Mouse (Mus musculus) 3T3-L1 (cell line): ENCODE results near the gene Slc39a2.
"Not testable (repeated sequence)": the region's sequence is repeated elsewhere in the genome, so short reads cannot be mapped to it uniquely, and the experiment has no call there.

Experiments
- DNase-seq: peaks from one replicate; pipeline ENCODE4 v3.0.0-alpha.2; 2015; ENCODE audit warnings: low read depth, low spot score

Slc39a2 gene

DNA sequence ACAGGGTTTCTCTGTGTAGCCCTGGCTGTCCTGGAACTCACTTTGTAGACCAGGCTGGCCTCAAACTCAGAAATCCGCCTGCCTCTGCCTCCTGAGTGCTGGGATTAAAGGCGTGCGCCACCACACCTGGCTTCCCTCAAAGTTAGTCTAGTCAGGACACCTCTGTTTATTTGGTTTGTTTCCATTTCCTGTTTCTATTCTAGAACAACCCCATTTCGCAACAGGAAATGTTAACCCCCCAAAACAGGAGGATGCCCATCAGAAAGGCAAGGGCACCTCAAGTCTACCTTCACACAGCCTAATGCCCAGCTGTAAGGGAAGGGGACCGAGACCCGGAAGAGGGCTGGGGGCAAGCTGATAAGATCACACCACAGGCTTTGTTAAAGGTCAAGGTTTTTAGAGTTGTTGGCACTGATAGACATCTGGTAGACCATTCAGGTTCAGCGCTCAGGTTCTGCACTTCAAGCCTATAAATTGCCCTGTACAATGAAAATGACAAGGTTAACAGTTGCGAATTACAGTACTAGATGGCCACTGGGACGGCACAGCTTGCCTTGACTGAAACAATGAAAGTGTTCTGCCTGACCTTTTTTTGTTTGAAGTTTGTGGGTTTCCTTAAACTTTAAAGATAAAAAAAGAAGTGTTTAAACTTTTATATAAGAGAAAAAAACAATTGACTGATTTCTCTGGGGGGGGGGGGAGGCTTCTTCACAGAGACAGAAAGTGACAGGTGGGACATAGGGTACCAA is at the start of gene Slc39a2:
Gene Slc39a2 (plus strand): TSS at position 699 of the 749 bp plus-strand sequence.
- no peak for DNase-seq

DNA sequence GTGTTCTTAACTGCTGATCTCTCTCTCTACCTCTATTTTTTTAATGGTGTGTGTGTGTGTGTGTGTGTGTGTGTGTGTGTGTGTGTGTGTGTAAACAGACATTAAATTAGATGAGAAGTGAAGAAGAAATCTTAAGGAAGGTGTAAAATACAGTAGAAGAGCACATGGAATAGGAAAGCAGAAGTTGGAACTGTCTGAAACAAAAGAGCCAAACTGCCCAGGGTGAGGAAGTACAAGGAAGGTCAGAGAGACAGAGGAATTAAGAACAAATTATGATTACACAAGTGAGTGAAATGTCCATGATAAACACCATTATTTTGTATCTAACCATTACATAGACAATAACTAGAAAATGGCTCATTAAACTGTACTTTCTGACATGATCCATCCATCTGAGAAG is 48.8 kb upstream of the Slc39a2 start:
- DNase-seq = no peak

DNA sequence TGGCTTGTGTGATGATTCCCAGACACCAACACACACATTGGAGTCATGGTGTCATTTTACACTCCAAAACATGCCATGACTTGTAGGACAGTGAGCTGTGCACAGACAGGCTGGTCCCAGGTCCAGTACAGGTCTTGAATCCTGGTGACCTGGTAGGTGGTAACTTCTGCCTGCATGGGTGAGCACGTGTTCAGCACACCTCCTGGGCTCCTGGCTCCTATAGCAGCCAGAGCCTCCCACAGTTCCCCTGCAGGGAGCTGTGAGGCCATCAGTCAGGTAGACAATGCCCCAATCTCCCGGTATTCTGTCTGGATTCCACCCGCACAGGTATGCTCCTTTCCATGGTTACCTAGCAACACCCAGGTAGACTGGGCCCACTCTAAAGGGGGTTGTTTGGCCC is 46.1 kb upstream of the Slc39a2 start:
- no peak for DNase-seq

DNA sequence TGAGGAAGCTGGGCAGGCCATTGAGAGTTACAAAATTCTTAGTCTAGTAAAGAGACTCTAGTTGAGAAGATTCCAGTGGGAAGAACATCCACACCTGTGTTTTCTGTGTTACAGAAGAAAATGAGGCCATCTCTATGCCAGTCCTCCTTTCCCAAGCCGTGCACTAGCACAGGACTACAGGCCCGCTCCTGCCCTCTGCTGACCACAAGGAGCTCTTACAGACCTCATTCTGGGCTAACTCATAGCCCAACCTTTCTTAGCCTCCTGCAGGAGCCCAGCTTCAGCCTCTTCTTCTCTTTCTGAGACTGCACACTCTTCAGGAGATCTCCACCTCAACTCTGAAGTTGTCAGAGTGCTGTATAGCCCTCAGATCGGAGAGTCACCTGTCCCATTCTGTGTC is 41.7 kb upstream of the Slc39a2 start:
- DNase-seq = not testable (repeated sequence)

DNA sequence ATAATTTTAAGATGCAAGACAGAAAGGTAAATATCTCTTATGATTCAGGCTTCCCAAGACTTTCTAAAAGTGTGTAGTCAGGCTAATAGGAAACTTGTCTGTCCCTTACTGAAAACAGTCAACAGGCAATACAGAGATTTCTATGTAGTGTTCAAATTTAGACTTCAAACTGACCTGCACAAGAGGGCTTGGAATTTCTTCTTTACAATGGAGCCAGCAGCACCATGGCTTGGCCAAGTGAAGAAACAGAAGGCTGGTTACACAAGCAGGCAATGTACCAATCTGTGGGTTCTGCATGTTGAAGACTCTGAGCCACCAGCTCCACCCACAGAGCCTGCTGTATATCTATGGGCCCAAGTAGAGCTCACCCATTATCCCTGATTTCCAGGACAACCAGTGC is 39.3 kb upstream of the Slc39a2 start, which contains the start of gene Ear6:
Gene Ear6 (plus strand): TSS at position 301 of the 400 bp plus-strand sequence.
- no peak for DNase-seq

DNA sequence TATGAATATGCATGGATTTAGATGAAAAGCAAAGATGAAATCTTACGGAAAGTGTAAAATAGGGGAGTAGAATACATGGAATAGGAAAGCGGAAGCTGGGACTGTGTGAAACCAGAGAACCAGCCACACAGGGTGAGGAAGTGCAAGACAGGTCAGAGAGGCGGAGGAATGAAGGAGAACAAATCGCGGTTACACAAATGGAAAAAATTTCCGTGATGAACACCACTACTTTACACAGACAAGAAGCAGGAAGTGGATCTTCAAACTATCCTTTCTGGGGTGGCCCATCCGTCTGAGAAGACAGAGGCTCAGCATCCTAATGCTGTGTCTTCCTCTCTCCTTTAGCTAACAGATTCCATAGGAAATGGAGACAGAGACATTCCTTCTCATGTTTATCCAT is 37.4 kb upstream of the Slc39a2 start:
- DNase-seq = not testable (repeated sequence)

DNA sequence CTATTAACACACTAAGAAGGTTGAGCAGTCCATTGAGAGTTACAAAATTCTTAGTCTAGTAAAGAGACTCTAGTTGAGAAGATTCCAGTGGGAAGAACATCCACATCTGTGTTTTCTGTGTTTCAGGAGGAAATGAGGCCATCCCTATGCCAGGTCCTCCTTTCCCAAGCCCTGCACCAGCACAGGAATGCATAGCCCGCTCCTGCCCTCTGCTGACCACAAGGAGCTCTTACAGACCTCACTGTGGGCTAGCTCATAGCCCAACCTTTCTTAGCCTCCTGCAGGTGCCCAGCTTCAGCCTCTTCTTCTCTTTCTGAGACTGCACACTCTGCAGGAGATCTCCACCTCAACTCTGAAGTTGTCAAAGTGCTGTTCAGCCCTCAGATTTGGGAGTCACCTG is 29.1 kb upstream of the Slc39a2 start:
- DNase-seq = peak; percentile 69

DNA sequence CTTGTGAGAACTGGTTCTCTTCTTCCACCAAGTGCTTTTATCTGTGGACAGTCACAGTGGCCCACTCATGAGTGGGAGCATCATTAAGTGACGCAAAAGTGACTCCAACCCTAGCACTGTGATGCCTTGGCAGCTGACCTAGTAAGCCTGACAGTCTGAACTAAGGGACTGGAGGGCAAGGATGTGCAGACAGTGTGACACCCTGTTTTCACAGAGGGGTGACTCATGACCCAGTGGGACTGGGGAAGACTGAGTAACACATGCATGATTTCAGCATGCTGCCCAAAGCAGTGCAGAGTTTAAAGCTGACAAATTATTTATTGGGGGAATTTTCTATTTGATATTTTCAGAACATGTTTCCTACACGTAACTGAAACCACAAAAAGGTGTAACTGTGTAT is 21.9 kb upstream of the Slc39a2 start:
- DNase-seq = peak; percentile 18

DNA sequence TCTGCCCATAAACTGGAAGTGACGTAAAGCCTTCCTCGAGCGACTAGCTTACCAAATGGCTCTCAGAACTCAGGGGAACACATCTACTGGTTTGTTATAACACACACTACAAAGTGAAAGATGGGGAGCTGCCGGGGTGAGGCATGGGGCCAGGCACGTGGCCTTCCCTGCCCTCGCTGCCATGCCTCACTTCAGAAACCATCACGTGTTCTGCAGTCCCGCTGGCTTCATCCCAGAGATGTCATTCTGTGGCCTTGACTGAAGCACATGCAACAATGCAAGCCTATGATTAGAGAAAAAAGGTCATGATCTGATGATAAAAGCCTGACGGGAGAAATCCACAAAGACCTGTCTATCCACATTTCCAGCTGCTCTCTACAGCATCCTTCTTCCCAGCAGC is 20.9 kb upstream of the Slc39a2 start:
- DNase-seq = peak; percentile 1

DNA sequence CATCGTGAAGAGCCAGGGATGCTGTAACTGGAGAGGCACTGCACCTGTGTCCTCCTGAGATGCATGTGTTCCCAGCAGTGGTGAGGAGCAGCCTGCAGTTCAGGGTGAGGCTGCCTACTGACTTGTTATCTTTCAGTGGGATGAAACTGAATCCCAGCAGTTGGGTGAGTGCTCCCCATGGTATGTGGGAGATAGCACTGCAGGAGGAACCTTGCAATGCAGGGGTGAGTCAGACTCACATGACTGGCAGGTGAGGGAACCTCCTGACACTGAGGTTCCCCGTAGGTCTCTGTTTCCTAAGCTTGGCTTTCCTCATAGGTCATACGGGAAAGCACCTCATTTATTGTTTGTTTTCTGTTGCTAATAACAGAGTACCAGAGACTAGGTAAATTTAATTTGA is 15.2 kb upstream of the Slc39a2 start:
- no peak for DNase-seq

DNA sequence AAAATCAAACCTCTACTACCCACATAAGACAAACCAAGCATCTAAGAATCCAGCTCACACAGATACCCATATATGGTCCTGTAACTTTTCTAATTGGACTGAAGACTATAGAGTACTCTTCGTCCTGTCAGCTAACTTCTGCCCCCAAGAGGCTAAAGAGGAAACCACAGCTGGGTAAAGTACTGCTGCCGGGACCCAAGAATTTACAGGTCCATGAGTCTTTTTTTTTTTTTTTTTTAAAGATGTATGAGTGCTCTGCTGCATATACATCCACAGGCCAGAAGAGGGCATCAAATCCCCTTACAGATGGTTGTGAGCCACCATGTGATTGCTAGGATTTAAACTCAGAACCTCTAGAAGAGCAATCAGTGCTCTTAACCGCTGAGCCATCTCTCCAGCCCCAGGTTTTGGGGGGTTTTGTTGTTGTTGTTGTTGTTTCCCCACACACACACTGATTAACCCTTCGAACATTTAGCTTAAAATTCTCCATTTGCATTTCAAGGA is 9.1 kb upstream of the Slc39a2 start:
- peak; percentile 96 for DNase-seq

DNA sequence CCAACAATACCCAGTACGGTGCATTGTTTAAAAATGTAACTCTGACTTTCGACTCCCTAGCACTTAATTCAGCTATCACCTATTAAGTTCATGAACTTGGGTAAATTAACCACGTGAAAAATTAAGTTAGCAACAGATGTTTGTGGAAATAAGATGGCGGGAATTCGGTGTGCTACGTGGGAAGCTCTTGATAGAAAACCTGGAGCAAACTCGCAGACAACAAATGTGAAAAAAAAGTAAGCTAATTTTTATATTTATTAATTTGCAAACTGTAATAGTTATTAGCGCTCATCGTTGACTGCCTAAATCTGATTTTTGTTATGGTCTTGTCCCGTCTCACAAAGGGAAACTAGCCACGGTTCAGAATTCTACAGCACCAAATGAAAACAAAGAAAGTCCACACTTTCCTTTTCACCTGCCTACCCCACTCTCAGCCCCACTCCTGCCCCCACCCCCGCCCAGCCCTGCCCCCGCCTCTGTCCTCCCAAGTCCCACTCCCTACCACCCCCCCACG is 8.6 kb upstream of the Slc39a2 start:
- peak; percentile 62 for DNase-seq

DNA sequence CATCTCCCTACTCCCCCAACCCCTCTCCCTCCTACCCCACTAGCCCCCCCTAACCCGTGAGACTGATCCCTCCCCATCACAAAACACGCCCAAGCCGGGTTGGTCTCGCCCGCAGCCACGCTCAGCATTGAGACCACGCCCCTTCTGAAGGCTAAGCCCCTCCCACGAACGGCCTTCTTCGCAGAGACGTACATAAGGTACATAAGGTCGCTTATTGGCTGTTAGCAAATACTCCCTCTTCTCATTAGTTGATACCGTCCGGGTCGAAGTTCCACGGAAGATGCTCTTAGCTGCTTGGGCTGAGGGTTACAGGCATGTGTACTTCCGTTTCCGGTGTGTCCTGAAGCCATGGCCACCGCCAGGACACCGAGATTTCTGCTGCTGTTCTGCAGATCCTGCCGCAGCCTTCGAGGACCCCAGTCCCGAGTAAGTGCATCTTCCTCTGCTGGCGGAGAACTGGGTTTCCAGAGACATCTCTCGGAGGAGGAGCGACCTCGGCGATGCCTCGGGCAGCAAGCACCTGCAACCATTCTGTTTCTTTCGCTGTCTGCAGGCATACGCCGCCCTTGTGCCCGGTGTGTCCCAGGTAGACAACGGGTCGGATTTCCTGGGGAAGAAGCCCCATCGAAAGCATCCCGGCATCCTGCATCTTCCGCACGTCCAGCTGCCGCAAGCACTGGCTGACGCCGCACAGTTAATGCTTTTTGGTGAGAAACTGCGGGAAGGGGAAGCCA is 7.9 kb upstream of the Slc39a2 start, which contains the start of gene Mettl17:
Gene Mettl17 (plus strand): TSS at position 245 of the 734 bp plus-strand sequence.
- peak; percentile 99 for DNase-seq

DNA sequence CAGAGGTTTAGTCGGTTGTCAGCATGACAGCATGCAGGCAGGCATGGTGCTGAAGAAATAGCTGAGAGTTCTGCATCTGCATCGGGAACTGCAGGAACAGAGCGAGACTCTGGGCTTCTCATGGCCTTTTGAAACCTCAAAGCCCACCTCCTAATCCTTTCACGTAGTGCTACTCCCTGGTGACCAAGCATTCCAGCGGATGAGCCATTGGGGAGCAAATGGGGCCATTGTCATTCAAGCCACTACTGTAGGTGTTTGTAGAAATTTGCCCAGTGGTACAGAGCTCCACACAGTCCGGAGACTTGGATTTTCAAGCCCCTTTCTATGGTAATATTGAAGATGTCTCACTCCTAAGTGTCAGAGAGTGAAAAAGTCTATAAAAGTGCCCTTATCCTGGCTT is 6.6 kb upstream of the Slc39a2 start:
- DNase-seq = no peak

DNA sequence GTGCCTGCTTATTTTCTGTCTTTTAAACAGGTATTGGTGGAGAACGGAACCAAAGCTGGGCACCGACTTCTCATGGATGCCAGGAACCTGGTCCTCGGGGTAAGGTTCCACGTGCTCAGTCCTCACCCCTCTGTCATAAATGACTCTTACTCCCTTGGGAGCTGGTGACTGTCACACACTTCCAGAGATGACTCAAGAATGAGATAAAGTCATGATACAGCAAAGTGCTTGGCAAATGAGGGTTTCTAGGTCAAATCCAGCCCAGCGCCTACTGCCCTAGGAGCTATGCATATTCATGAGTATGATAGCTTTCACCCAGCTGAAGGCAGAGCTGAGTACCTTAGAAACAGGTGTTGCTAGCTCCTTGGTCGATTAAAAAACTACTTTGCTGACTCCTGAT is 2.9 kb upstream of the Slc39a2 start:
- no peak for DNase-seq

DNA sequence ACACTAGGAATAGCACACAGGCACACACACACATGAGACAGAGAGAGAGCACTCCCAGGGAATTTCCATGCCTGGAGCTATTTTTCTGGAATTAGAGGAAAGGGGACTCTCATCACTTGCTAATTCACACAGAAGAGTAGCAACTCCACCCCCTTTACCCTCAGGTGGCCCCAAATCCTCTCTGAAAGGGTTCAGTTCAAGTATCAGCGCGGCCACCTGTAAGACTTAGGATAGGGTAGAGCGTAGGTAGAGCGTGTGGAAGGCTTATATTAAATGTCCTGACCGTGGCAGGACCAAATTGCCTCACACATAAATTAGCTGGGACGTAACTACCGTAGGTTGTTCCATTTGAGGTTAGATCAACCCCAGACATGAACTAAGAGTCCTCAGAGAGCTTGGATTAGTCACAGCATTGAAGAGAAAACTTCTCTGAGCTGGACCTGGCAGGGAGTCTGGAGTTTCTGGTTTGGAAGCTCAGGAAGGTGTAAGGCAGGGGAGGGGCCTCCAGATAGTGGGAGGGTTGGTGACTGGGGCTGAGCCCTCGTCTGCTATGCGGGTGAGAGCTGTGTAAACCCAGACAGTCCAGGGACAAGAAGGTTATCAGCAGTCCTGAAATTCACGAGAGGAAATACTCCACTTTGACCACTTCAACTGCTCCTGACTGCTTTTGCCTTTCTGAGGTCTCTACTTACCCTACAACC is 555 bp downstream of the Slc39a2 start:
- no peak for DNase-seq

DNA sequence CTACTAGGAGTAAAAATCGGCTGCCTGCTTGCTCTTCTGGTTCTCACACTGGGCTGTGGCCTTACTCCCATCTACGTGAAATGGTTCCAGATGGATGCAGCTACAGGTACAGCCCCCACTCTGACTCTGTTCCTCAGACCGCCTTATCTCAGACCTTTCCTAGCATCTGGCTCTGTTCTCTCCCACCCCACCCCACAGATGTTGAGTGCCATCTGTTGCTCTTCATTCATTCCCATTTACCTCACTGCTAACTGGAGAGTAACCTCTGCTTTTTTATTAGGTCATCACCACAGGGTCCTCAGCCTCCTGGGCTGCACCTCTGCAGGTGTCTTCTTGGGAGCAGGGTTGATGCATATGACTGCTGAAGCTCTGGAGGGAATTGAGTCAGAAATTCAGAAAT is 1.1 kb downstream of the Slc39a2 start:
- DNase-seq = no peak

DNA sequence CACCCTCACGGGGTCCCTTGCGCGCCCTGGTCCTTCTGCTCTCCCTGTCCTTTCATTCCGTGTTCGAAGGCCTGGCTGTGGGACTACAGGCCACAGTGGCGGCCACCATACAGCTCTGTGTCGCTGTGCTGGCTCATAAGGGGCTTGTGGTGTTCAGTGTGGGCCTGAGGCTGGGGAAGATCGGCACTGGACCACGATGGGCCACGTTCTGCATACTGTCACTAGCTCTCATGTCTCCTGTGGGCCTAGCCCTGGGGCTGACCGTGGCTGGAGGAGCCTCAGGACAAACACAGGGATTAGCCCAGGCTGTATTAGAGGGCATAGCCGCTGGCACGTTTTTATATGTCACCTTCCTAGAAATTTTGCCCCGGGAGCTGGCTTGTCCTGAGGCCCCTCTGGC is 2.4 kb downstream of the Slc39a2 start:
- DNase-seq = no peak

DNA sequence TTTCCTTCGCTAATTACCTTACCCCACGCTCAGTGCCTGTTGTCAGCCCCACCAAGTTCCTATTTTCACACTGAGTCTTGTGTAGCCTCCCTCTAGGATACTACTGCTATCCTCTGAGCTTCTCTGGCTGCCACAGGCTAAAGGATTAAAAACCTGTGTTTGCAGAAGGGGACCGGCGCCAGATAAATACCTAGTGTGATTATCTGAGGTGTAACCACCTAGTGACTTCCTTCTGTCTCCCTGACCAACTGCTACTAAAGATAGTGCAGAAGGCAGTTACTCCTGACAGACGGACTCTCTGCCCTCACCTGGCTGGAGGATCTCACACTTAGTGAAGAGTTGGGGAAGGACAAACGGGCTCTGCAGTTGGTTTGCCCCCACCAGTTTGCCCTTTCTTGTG is 3.3 kb downstream of the Slc39a2 start:
- DNase-seq = no peak

DNA sequence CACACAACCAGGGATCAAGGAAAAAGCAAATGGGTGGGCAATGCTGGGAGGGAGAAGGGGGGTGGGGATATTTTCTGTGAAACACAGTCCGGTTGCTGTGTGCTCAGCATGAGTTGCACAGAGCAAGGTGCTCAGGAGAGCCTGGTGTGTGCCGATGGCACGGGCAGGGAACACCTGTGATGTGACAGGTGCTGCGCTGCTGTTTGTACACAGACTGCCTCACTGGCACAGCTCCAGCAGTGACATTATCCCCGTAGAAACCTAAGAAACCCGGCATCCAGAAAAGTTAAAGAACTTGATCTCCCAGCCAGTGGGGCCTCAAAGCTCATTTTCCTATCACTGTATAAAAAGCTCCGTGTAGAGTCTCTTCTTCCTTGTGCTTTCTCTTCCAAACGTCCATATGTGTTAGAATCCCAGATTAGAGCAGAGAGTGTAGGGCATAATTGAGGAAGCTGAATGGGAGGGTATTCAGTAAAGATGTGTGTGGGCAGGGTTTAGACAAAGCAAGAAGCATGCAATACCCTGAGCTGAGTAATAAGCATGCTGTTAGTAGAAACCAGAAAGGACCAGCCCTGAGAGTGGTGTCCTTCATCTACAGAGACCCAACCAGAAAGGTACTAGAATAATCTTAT is 4.0 kb downstream of the Slc39a2 start:
- no peak for DNase-seq

DNA sequence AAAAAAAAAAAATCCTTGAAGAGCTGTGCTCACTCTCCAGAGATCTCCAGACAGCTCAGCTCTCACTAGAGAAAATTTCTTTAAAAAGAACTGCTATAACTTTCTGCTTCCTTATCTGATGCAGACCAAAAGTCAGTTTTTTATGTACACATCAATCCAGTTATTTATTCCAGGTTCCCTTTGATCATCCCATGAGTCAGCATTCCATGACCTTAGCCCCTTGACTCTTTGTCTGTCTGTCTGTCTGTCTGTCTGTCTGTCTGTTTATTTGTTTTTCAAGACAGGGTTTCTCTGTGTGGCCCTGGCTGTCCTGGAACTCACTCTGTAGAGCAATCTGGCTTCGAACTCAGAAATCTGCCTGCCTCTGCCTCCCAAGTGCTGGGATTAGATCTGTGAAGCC is 6.7 kb downstream of the Slc39a2 start:
- no peak for DNase-seq
